In genomic region chr5:138155443-138155976, GRCm38 (mm10) we compare ENCODE assay signal across 7 mouse cellular contexts. TPM values are rescaled to one million over a fixed set of nuclear protein-coding genes. Genes with fewer than 3 reads are reported as not detected.
DNase-seq lines count a peak whose midpoint lies in the region; ATAC-seq lines count a peak whose summit lies in the region.

TSS of gene Zfp113 (minus strand) at chr5:138155744.

- 0 out of 2 replicates have a peak, but pooled peaks cover 3% of the 10 kb centered on the region for H3K4me1 ChIP-seq in intestine, embryonic 15.5 days (replicated peaks)
- peaks cover 17% of the 10 kb centered on the region for H3K4me1 ChIP-seq in midbrain, embryonic 10.5 days

- H3K9me3 ChIP-seq in intestine, embryonic 15.5 days, result no peaks in the 10 kb centered on the region
- no peaks in the 10 kb centered on the region for H3K9me3 ChIP-seq in midbrain, embryonic 10.5 days (replicated peaks)

- intact Hi-C loops in gastrocnemius, postnatal 36 days (cut with DNase I), result no loop called here
- intact Hi-C loops in left cerebral cortex, postnatal 25 days (cut with DNase I), result loop anchor here (1.0 to 5.0 kb wide), 3 partner anchors 39 to 368 kb away; partner anchors contain the start of genes Mepce, Zcwpw1, Zkscan1 and Zscan21

- H3K9ac ChIP-seq in intestine, embryonic 15.5 days, result peak within 1 kb of the TSS; percentile 86

- peak within 1 kb of the TSS; percentile 79 for H3K4me3 ChIP-seq in intestine, embryonic 15.5 days (replicated peaks)
- peak within 1 kb of the TSS; percentile 88 for H3K4me3 ChIP-seq in midbrain, embryonic 10.5 days

- H3K4me2 ChIP-seq in intestine, embryonic 15.5 days (replicated peaks), result peak within 1 kb of the TSS; percentile 61

- under 1% methylated on average over 31 of the region's 31 CpGs for WGBS in intestine, embryonic 15.5 days
- WGBS in midbrain, embryonic 10.5 days, result under 1% methylated on average over 31 of the region's 31 CpGs

- H3K27me3 ChIP-seq in intestine, embryonic 15.5 days (replicated peaks), result no peaks in the 10 kb centered on the region
- H3K27me3 ChIP-seq in midbrain, embryonic 10.5 days (ENCODE audit: low read depth, poor library complexity, severe bottlenecking), result no peaks in the 10 kb centered on the region

- peak; percentile 98 for ATAC-seq in intestine, embryonic 15.5 days

- H3K27ac ChIP-seq in intestine, embryonic 15.5 days, result peak within 1 kb of the TSS; percentile 92
- H3K27ac ChIP-seq in midbrain, embryonic 10.5 days (replicated peaks), result peak within 1 kb of the TSS; percentile 98

- peak; percentile 89 for DNase-seq in adrenal gland, adult 8-10 months
- peak; percentile 90 for DNase-seq in embryo, embryonic 11.5 days (ENCODE audit: low read depth, low spot score)
- DNase-seq in gastrocnemius, postnatal 36 days, result peak; percentile 72 to 77
- peak; percentile 90 to 97 for DNase-seq in left cerebral cortex, postnatal 25 days (ENCODE audit: low spot score in 2 of 2)
- peak; percentile 89 for DNase-seq in midbrain, embryonic 10.5 days (ENCODE audit: low spot score)
- peak; percentile 72 for DNase-seq in right cerebral cortex, postnatal 4 days

- H3K36me3 ChIP-seq in intestine, embryonic 15.5 days, result peaks cover 7% of the 10 kb centered on the region
- H3K36me3 ChIP-seq in midbrain, embryonic 10.5 days, result peaks cover 33% of the 10 kb centered on the region

RNA-seq across cellular contexts. Expression of gene Zfp113, which starts in this region (rescaled TPM):
- 10 to 100 TPM; 12.9 to 18.5 (median 16.1) TPM for total RNA-seq in adrenal gland, adult 8-10 months (2022)
- 1 to 10 TPM; 2.5 to 5.4 TPM for total RNA-seq in gastrocnemius, postnatal 36 days (2021)
- 15.8 and 16.4 TPM in 2 replicates for polyA plus RNA-seq in intestine, embryonic 15.5 days (2015; fragmentation: Nextera tagmentation; extraction: Ambion mirVana)
- 10 to 100 TPM; 11.5 to 16.9 TPM for total RNA-seq in left cerebral cortex, postnatal 25 days (2021)
- polyA plus RNA-seq in midbrain, embryonic 10.5 days (2016; fragmentation: Nextera tagmentation; extraction: Ambion mirVana), result 42.6 and 46.7 TPM in 2 replicates

Comparison
In these comparisons a context has a peak if more than half of its experiments do, and no peak if none do; other contexts are left out.
1. Peak in every context shown above with its lines: DNase-seq, ATAC-seq, H3K4me3 ChIP-seq and H3K27ac ChIP-seq.